Mouse (Mus musculus) heart, embryonic 14.5 days (tissue): ENCODE data around the gene Lypla2. TPM values are rescaled to one million over a fixed set of nuclear protein-coding genes. Genes with fewer than 3 reads are reported as not detected.

Experiments
- ATAC-seq: fragments of 200-750 bp; cut with Nextera tagmentation; 2 replicates; pipeline ENCODE4 v1.8.0; 2017; ENCODE audit warnings: low read depth, moderate TSS enrichment; ENCODE audit not compliant: insufficient number of reproducible peaks, insufficient read depth, low FRiP score
- H3K27ac ChIP-seq, 2 experiments: fragments of 200-500 bp in 1 of 2; fragments of 300-500 bp in 1 of 2; sonication (generic) in 1 of 2; replicated peaks in 1 of 2; 2 replicates each; pipeline ENCODE4 v1.5.1; 2012 to 2014; ENCODE audit warnings: low read depth in 2 of 2, low read length in 2 of 2, control low read depth in 1 of 2, mild to moderate bottlenecking in 1 of 2, mixed read lengths in 1 of 2; ENCODE audit not compliant: control insufficient read depth in 1 of 2, insufficient read depth in 1 of 2
- H3K27me3 ChIP-seq: fragments of 300-500 bp; sonication (generic); 2 replicates; pipeline ENCODE4 v1.6.1; 2014; ENCODE audit warnings: mild to moderate bottlenecking, low read length, control low read depth; ENCODE audit not compliant: control insufficient read depth, insufficient read depth
- H3K36me3 ChIP-seq: fragments of 300-500 bp; sonication (generic); 2 replicates; pipeline ENCODE4 v1.6.1; 2014; ENCODE audit warnings: mild to moderate bottlenecking, control low read depth, low read length, mixed read lengths; ENCODE audit not compliant: control insufficient read depth, insufficient read depth
- H3K4me1 ChIP-seq, 2 experiments: fragments of 200-500 bp in 1 of 2; fragments of 300-500 bp in 1 of 2; sonication (generic) in 1 of 2; 2 replicates each; pipeline ENCODE4 v1.6.1; 2012 to 2014; ENCODE audit warnings: low read length in 2 of 2, control low read depth in 1 of 2, mixed read lengths in 1 of 2; ENCODE audit not compliant: control insufficient read depth in 2 of 2, insufficient read depth in 2 of 2
- H3K4me2 ChIP-seq: fragments of 300-500 bp; sonication (generic); 2 replicates; pipeline ENCODE4 v1.6.1; 2014; ENCODE audit warnings: mild to moderate bottlenecking, low read length
- H3K4me3 ChIP-seq, 2 experiments: fragments of 200-500 bp in 1 of 2; fragments of 300-500 bp in 1 of 2; sonication (generic) in 1 of 2; 2 replicates each; pipeline ENCODE4 v1.5.1; 2012 to 2014; ENCODE audit warnings: low read length in 2 of 2, mild to moderate bottlenecking in 2 of 2, control low read depth in 1 of 2, low read depth in 1 of 2, moderate library complexity in 1 of 2; ENCODE audit not compliant: control insufficient read depth in 1 of 2, insufficient read depth in 1 of 2
- H3K9ac ChIP-seq: fragments of 300-500 bp; sonication (generic); 2 replicates; pipeline ENCODE4 v1.6.1; 2014; ENCODE audit warnings: mild to moderate bottlenecking, low read length
- H3K9me3 ChIP-seq: fragments of 300-500 bp; sonication (generic); 2 replicates; pipeline ENCODE4 v1.6.1; 2016; ENCODE audit warnings: low read length, control low read depth; ENCODE audit not compliant: control insufficient read depth
- WGBS: fragments of 180-500 bp; shearing (Covaris S2); extraction: QIAGEN DNeasy Blood & Tissue Kit; methylation state at CpG from one replicate; pipeline ENCODE4 v1.1.7; 2014; 5-methylcytosine and 5-hydroxymethylcytosine counted together
- polyA plus RNA-seq: library from polyadenylated mRNA; unstranded; fragments of >200 nt; fragmentation: Nextera tagmentation; extraction: Ambion mirVana; gene quantifications from 2 replicates; pipeline ENCODE4 v1.2.1, GENCODE M21; 2014

Gene Lypla2
- polyA plus RNA-seq, 1 experiment from 2014 or later: 67.7 TPM

DNA sequence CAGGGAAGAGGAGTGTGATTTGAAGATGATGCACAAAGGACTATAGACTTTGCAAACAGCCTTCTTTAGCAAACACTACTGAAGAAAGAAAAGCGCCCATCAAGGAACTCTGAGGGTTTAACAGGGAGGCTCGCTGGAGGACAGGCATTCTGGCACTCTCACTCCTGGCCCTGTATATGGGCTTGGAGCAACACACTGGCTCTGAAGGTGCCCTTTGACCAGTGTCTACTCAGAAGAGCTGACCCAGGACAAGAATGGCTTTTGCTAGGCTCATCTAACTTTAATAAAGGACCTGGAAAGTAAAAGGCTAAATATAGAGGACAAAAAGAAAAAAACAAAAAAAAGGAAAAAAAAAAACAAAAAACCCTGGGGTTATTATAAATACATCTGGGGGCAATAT is 32.5 kb upstream of the Lypla2 start:
- no peaks in the 10 kb centered on the region for H3K27me3 ChIP-seq
- no peak overlapping the region for H3K9ac ChIP-seq
- no peak overlapping the region for H3K27ac ChIP-seq
- WGBS: 90% methylated on average over 2 of the region's 2 CpGs
- no peaks in the 10 kb centered on the region for H3K4me1 ChIP-seq
- no peak overlapping the region for H3K4me2 ChIP-seq
- no peak for ATAC-seq
- H3K36me3 ChIP-seq: peaks cover 78% of the 10 kb centered on the region
- H3K4me3 ChIP-seq: no peak overlapping the region
- no peaks in the 10 kb centered on the region for H3K9me3 ChIP-seq

DNA sequence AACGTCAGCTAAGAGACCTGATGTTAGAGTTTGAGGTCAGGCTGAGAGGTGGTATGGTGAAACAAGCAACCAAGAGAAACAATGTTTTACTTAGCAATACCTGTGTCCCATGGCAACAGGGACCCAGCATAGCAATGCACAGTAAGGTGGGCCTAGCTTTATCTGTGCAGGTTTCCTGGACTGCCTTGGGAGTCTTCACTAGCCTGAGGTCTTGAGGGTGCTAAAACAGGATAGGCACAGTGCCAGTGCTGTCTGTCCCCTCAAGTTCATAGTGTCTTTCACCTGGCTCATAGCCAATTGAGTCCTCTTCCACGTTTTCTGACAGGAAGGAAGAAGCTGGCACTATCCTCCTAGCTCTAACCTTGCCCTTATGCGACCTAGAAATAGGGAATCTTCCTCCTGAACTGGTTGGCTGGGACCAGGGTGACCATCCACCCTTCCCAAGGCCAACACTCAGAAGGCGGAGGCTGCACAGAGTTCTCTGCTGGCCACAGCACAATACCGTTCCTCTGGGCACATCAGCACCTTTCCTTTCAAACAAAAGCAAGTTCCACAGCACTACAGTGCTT is 31.8 kb upstream of the Lypla2 start:
- Histone ChIP-seq H3K27ac (no peak overlapping the region), H3K27me3 (no peaks in the 10 kb centered on the region), H3K4me1 (no peaks in the 10 kb centered on the region), H3K36me3 (peaks cover 70% of the 10 kb centered on the region), H3K4me2 (no peak overlapping the region), H3K9me3 (no peaks in the 10 kb centered on the region), H3K4me3 (no peak overlapping the region), H3K9ac (no peak overlapping the region)
- ATAC-seq: no peak
- WGBS: 72% methylated on average over 5 of the region's 5 CpGs

DNA sequence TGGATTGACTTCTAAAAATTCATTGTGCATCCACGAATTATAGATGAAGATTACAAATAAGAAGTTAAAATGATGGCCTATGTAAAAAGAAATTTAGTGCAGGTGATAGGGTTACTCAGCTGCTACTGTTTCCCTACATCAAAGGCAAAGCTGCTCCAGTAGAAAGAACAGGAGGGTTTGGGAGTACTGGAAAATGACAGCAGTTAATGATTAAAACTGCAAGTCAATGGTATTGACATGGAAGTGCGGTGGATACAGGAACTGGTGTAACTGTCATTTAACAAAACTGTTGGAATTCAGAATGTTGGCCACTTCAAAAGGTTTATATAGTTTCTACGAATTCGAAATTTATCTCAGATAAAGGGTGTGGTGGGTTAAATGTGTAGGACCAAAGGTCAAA is 22.7 kb upstream of the Lypla2 start:
- Histone ChIP-seq H3K4me1 (no peaks in the 10 kb centered on the region), H3K9ac (no peak overlapping the region), H3K9me3 (peaks cover 7% of the 10 kb centered on the region; the same call in 1 of the 2 replicates), H3K27ac (no peak overlapping the region), H3K36me3 (no peaks in the 10 kb centered on the region), H3K4me2 (no peak overlapping the region), H3K27me3 (no peaks in the 10 kb centered on the region), H3K4me3 (no peak overlapping the region)
- 78% methylated on average over 4 of the region's 4 CpGs for WGBS
- ATAC-seq: no peak

DNA sequence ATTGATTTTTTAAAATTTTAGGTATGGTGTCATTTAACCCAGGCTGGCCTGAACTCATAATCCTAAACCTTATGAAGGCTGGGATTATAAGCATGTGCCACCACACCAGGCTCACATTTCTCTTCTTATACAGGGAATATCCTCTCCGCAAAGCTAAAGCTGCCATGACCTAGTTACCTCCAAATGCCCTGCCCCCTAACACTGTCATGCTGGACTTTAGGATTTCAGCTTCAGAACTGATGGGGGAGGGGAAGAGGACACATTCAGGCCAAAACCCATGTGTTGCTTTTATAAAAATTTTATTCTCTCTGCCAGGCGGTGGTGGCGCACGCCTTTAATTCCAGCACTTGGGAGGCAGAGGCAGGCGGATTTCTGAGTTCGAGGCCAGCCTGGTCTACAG is 21.5 kb upstream of the Lypla2 start:
- H3K27me3 ChIP-seq: no peaks in the 10 kb centered on the region
- H3K4me2 ChIP-seq: no peak overlapping the region
- H3K4me1 ChIP-seq: no peaks in the 10 kb centered on the region
- H3K9me3 ChIP-seq: peaks cover 7% of the 10 kb centered on the region; the same call in 1 of the 2 replicates
- 91% methylated on average over 6 of the region's 6 CpGs for WGBS
- ATAC-seq: no peak
- H3K36me3 ChIP-seq: no peaks in the 10 kb centered on the region
- no peak overlapping the region for H3K4me3 ChIP-seq
- no peak overlapping the region for H3K9ac ChIP-seq
- no peak overlapping the region for H3K27ac ChIP-seq

DNA sequence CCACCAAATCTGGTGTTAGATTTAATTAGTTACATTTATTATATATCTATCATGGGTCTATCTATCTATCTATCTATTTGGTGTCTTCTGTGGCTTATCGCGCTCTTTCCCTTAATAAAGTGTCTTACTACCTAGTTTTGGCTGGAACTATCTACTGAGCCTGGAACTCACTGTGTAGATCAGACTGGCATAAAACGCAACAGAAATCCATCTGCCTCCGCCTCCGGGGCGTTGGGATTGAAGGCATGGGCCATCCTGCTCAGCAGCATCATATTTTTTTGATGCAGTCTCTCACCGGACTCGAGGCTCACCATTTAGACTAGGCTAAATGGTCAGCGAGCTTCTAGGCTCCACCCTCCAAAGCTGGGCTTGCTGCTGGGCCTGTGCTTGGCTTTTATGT is 15.3 kb upstream of the Lypla2 start:
- H3K4me1 ChIP-seq: peaks cover 5 to 10% of the 10 kb centered on the region in 2 experiments
- 72% methylated on average over 9 of the region's 9 CpGs for WGBS
- H3K36me3 ChIP-seq: peaks cover 28% of the 10 kb centered on the region
- H3K27ac ChIP-seq: peak overlapping the region; percentile 63 to 90; a peak in 3 of 4 replicates
- H3K9me3 ChIP-seq: no peaks in the 10 kb centered on the region
- peak overlapping the region; percentile 91 for H3K4me2 ChIP-seq
- ATAC-seq: no peak
- no peaks in the 10 kb centered on the region for H3K27me3 ChIP-seq
- H3K4me3 ChIP-seq: peak overlapping the region in 1 of 2 experiments; percentile 99; a peak in 3 of 4 replicates
- H3K9ac ChIP-seq: peak overlapping the region; percentile 98

DNA sequence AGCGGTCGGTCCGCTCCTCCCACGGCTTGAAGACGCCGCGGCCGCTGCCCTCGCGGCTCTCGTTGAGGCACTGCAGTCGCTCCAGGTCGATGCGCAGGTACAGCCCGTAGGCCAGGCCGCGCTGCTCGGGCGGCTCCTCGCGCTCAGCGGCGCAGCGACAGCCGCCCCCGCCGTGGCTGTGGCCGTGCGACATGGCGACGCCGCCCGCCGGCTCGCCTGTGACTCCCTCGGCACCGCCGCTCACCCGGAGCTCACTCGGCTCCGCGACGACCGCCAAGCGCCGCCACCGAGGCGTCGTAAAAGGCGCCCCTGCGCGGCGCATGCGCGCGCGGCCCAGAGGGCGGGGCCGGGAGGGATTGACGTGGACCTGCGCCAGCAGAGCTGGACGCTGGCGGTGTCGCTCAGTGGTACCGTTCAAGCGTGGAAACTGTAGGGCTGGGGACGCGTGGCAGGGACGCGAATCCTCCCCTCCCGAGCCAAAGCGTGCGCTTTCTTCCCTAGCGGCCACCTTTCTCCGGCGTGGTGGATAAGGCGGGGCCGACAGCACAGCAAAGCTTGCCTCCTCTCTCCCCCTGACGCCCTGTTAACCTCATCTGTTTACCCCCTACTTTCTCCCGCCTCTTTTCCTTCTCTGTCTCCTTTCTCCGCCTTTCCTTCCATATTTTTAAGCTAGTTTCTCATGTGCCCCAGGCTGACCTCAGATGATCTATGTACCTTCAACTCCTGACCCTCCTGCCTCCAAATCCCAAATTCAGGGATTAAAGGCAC is 14.7 kb upstream of the Lypla2 start, which contains the start of gene Pithd1:
TSS of gene Pithd1 (minus strand) at position 322 of the 768 bp plus-strand sequence.
- Histone ChIP-seq H3K27ac (peak within 1 kb of the TSS; percentile 63 to 90), H3K4me1 (peaks cover 5 to 10% of the 10 kb centered on the region in 2 experiments), H3K27me3 (no peaks in the 10 kb centered on the region), H3K4me2 (peak within 1 kb of the TSS; percentile 91), H3K9me3 (no peaks in the 10 kb centered on the region), H3K4me3 (peak within 1 kb of the TSS; percentile 87 to 99), H3K9ac (peak within 1 kb of the TSS; percentile 98), H3K36me3 (peaks cover 31% of the 10 kb centered on the region)
- peak; percentile 90 for ATAC-seq
- under 1% methylated on average over 81 of the region's 81 CpGs for WGBS

DNA sequence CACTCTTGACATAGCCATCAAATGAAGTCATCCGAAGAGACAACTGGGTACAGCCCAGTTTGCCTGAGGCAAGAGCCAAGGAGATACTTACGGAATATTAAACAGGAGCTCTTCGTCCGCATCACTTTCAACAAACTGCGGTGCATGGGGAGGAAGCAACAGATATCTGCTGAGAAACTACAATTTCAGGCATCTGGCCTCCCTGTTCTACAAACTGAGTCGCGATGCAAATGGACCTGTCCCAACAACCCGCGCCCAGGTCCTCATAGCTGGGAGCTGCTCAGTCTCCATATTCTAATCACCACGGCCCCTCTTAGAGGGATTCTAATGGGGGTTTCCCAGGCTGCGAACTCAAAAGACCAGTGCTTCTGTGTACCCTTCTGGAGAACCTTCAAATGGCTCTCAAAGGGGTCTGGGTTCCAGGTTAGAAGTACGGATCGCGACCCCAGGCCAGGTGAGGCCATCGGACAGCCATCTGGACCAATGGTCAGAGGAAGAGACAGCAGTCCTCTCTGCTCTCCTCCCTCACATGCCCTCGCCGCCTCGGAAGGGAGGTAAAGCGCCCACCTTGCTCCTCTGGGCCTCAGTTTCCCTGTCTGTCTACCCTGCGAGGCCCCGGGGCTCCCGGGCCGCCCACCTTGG is 14.0 kb upstream of the Lypla2 start:
- Histone ChIP-seq H3K36me3 (peaks cover 34% of the 10 kb centered on the region), H3K4me3 (peak overlapping the region; percentile 87 to 99), H3K9ac (peak overlapping the region; percentile 98), H3K27me3 (no peaks in the 10 kb centered on the region), H3K4me2 (peak overlapping the region; percentile 91), H3K27ac (peak overlapping the region in 1 of 2 experiments; percentile 63; a peak in 2 of 4 replicates), H3K4me1 (peaks cover 5 to 10% of the 10 kb centered on the region in 2 experiments), H3K9me3 (no peaks in the 10 kb centered on the region)
- no peak for ATAC-seq
- 8% methylated on average over 23 of the region's 23 CpGs for WGBS
